Mouse (Mus musculus): ENCODE measurements at regions not wholly inside any gene's neighbourhood (a gene's known extent, or its start where the extent isn't known, plus 50 kb on each side); places are given as distances from the start of the nearest gene placed in this dataset.

GRCm38 (mm10) chr11:64667521-64667920 is 231.1 kb upstream of the F930015N05Rik start:
- TF ChIP-seq GATA1 (IDR thresholded peaks at IDR 0.05; ENCODE audit: borderline replicate concordance, low read length) (no peak), FLI1 (IDR thresholded peaks at IDR 0.05; ENCODE audit: low read length) (no peak)
